17 mouse cellular contexts compared by ENCODE assay signal in genomic region chr12:77991627-77992026, GRCm38 (mm10).
DNase-seq lines count a peak whose midpoint lies in the region; ATAC-seq and TF ChIP-seq lines count a peak whose summit lies in the region.
"Had no signal": no experiment of that assay in that cellular context is flagged by ENCODE, and none has a peak within 500 bp of the region (broad histone marks: within the 10 kb centered on the region; RNA-seq: fewer than 3 reads in every experiment).

No protein-coding gene starts in this region.

- TF ChIP-seq CTCF in lung, embryonic 14.5 days (IDR thresholded peaks at IDR 0.05; ENCODE audit: low read depth): no peak
- no peak for TF ChIP-seq CTCF in lung, adult 2 months (IDR thresholded peaks at IDR 0.05; ENCODE audit: insufficient read depth, low read length)

- no peaks in the 10 kb centered on the region for H3K36me3 ChIP-seq in lung, embryonic 14.5 days (ENCODE audit: insufficient read depth)
- H3K36me3 ChIP-seq in forebrain, embryonic 15.5 days: no peaks in the 10 kb centered on the region
- H3K36me3 ChIP-seq: hindbrain, embryonic 10.5 days; liver, embryonic 12.5 days; neural tube, embryonic 12.5 days had no signal

- peak; percentile 12 for DNase-seq in embryo, embryonic 10.5 days (ENCODE audit: low spot score)
- no peak for DNase-seq in embryo, embryonic 9.5 days (ENCODE audit: extremely low spot score)
- DNase-seq in lung, embryonic 14.5 days: peak; percentile 22
- DNase-seq in lung, adult 2 months: no peak
- peak; percentile 92 for DNase-seq in Muller cell, postnatal 12 days (ENCODE audit: inconsistent ontology term)
- no peak for DNase-seq in liver
- DNase-seq in neural tube, embryonic 10.5 days (ENCODE audit: extremely low spot score, low spot score): no peak
- DNase-seq: cerebellum, adult 11-12 months; lung, postnatal 36 days had no signal

- H3K9me3 ChIP-seq in lung, embryonic 14.5 days (ENCODE audit: low read depth, low read length): no peaks in the 10 kb centered on the region
- no peaks in the 10 kb centered on the region for H3K9me3 ChIP-seq in forebrain, embryonic 15.5 days
- H3K9me3 ChIP-seq: hindbrain, embryonic 10.5 days; liver, embryonic 12.5 days; neural tube, embryonic 12.5 days had no signal

- H3K4me3 ChIP-seq in lung, embryonic 14.5 days (ENCODE audit: low read depth, low read length): no peak overlapping the region
- H3K4me3 ChIP-seq in lung, adult 2 months (replicated peaks; ENCODE audit: extremely low read depth, low read depth, low read length): no peak overlapping the region
- H3K4me3 ChIP-seq in forebrain, embryonic 15.5 days: no peak overlapping the region
- H3K4me3 ChIP-seq: erythroblast, embryonic 14.5 days; hindbrain, embryonic 10.5 days; liver, embryonic 12.5 days; neural tube, embryonic 12.5 days had no signal

- TF ChIP-seq POLR2A in lung, adult 2 months (IDR thresholded peaks at IDR 0.05; ENCODE audit: borderline replicate concordance, extremely low read depth, low read depth, low read length): no peak

- WGBS in lung, embryonic 14.5 days: 58% methylated on average over 6 of the region's 6 CpGs
- WGBS in lung, adult 2 months: 61% methylated on average over 6 of the region's 6 CpGs
- WGBS in forebrain, embryonic 15.5 days: 11% methylated on average over 6 of the region's 6 CpGs

- no peak overlapping the region for H3K4me2 ChIP-seq in lung, embryonic 14.5 days
- H3K4me2 ChIP-seq in forebrain, embryonic 15.5 days (replicated peaks): no peak overlapping the region
- H3K4me2 ChIP-seq: liver, embryonic 12.5 days; neural tube, embryonic 12.5 days had no signal

- ATAC-seq in lung, embryonic 14.5 days (ENCODE audit: insufficient read depth): no peak
- peak; percentile 88 for ATAC-seq in forebrain, embryonic 15.5 days (replicated peaks)
- ATAC-seq: intestine, embryonic 16.5 days; liver, embryonic 12.5 days; midbrain, embryonic 16.5 days; Patski had no signal

- no peaks in the 10 kb centered on the region for H3K27me3 ChIP-seq in lung, embryonic 14.5 days (ENCODE audit: insufficient read depth, low read length)
- H3K27me3 ChIP-seq in forebrain, embryonic 15.5 days: no peaks in the 10 kb centered on the region
- H3K27me3 ChIP-seq: liver, embryonic 12.5 days; neural tube, embryonic 12.5 days; Patski had no signal

- H3K4me1 ChIP-seq in lung, embryonic 14.5 days (ENCODE audit: insufficient read depth): no peaks in the 10 kb centered on the region
- H3K4me1 ChIP-seq in lung, adult 2 months (ENCODE audit: control insufficient read depth, insufficient read depth, low read length): no peaks in the 10 kb centered on the region
- H3K4me1 ChIP-seq in forebrain, embryonic 15.5 days: peaks cover 8% of the 10 kb centered on the region
- H3K4me1 ChIP-seq: hindbrain, embryonic 10.5 days; liver, embryonic 12.5 days; neural tube, embryonic 12.5 days had no signal

- no peak overlapping the region for H3K9ac ChIP-seq in lung, embryonic 14.5 days
- no peak overlapping the region for H3K9ac ChIP-seq in forebrain, embryonic 15.5 days (replicated peaks)
- H3K9ac ChIP-seq: liver, embryonic 12.5 days; neural tube, embryonic 12.5 days had no signal

- H3K27ac ChIP-seq in lung, embryonic 14.5 days (ENCODE audit: low read depth): no peak overlapping the region
- no peak overlapping the region for H3K27ac ChIP-seq in forebrain, embryonic 15.5 days (replicated peaks)
- H3K27ac ChIP-seq: hindbrain, embryonic 10.5 days; liver, embryonic 12.5 days; neural tube, embryonic 12.5 days had no signal

Comparison
In these comparisons a context has a peak if more than half of its experiments do, and no peak if none do; other contexts are left out.
1. DNase-seq: peak in embryo, embryonic 10.5 days (single experiment), lung, embryonic 14.5 days (single experiment) and Muller cell, postnatal 12 days (single experiment); none in embryo, embryonic 9.5 days (single experiment), lung, adult 2 months (single experiment), liver (single experiment) and neural tube, embryonic 10.5 days (single experiment).